Mouse (Mus musculus): ENCODE data around the gene Gm10577.

The Gm10577 gene

DNA sequence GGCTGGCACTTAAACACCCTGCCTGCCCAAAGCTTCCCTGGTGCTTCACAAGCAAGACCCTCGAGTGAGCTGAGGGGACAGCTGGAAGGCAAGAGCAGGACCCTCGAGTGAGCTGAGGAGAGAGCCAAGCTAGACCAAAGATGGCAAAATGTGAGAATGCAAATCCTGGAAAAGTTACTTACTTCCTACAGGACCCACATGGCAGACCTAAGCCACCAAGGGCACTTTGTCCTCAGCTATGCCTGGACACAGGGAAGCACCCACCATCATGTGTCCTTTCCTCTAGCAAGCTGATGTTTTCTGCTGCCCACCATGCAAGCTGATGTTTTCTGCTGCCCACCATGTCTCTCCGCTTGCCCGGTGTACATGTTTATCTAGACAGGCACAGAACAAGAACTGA is at the start of gene Gm10577:
TSS of gene Gm10577 (minus strand) at position 101 of the 400 bp plus-strand sequence.
- no peak for DNase-seq

DNA sequence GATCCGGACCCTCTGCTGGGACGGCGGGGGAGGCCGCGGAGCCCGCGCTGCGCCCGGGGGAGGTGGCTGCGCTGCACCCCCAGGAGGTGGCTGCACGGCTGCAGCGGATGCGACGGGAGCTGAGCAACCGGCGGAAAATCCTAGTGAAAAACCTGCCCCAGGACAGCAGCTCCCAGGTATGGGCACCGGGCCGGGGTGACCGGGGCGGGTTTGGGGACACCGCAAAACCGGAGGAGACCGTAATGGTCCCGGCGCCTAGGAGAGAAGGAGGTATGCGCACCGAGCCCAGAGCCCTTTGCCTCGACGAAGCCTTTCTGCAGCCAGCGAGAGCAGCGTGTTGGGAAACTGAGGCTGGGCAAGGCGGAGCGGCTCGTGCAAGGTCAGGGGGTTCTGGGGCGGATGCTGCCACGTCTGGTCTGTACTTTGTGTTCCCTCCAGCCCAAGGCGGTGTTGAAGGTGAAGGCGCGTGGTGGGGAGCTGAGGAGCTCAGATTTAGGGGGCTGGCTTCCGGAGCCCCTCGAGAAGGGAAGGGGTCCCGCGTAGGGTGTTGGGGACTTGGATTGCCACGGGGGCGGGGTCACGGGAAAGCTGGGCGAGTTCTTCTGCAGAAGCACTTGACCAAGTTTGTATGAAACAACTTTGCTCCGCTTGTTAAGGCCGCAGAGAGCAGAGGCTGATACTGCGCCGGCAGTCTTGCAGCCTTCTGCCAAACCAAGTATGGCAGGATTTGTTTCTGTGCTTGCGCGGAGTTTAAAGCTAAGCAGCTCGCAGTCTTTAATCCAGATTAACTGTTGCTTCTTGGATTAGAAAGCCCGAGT is 48.9 kb upstream of the Gm10577 start:
- peak; percentile 3 for DNase-seq

DNA sequence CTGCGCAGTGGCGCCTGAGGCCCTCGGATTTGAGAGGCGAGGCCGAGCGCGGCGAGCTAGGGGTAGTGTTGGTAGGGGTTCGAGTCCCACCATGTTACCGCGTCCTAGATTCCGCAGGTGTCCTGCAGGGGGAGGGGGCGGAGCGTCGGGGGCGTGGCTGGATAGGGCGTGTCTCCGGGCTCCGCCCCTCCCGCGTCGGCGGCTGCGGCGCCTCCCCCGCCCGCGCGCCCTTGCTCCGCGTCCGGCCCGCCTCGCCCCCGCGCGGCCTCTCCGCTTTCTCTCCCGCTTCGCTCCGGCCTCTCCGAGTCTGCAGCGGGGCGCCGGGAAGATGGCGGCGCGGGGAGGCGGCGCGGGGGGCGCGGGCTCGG is 48.3 kb upstream of the Gm10577 start, which contains the start of gene Raver2:
TSS of gene Raver2 (plus strand) at position 198 of the 368 bp plus-strand sequence.
- DNase-seq = peak; percentile 20

DNA sequence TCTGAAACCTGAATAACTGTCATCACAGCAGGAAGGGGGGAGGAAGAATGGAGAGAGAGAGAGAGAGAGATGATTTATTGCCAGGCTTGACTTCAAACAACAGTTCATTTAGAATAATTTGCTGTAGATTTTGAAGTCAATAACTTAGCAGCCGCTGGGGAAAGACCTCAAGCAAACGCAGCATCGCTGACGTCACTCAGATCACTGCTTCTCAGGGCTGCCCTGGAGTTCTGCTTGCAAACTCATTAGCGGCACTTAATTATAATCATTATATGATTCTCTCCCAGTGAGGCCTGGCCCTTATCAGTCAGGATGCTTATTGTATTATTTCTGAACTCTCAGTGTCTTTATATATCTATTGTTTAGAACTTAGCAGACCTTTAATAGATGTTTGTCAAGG is 45.9 kb upstream of the Gm10577 start:
- no peak for DNase-seq

DNA sequence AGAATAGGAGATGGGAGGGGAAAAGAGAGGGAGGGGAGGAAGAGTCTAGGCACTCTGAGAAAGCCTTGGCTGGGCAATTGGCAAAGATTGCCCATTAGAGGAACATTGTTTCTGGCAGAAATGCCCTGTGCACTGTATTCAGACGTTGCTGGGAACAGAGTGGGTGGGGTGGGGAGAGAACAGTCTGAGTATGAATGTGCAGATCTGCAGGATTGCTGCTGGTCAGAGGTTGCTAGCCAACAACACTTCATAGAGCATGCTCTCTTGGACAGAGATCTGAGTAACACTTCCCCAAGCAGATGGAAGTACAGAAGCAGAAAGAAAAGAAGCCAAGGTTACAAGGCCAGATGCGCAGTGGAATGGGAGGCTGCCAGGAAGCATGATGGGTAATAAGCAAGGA is 41.6 kb upstream of the Gm10577 start:
- no peak for DNase-seq

DNA sequence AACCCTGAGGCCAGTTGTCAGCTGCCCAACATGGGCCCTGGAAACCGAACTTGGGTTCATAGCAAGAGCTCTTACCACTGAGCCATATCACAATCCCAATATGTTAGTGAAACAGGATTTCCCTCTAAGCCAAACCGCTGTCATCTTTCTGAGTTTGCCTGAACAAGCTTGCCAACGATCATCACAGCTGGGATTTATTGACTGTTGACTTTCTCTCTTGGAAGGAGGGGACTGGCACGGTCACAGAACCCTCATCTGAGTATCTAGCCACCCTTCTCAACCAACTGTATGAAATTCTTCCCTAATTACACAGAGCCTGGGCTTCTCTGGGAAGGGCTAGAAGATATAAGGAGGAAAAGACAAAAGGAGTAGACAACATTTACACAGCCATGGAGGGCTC is 26.1 kb upstream of the Gm10577 start:
- DNase-seq = no peak

DNA sequence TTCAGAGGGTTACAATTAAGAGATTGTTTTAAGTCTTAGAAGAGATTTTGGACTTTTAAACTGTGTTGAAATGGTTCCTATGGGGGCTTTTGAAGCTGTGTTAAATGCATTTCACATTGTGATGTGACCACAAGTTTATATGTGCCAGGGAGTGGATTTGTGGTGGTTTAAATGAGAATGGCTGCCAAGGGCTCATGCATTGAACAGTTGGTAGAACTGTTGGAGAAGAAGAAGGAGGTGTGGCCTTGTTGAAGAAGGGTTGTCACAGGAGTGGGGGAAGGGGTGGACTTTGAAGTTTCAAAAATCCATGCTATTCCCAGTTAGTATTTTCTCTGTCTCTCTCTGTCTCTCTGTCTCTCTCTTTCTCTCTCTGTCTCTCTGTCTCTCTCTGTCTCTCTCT is 23.7 kb upstream of the Gm10577 start:
- no peak for DNase-seq

DNA sequence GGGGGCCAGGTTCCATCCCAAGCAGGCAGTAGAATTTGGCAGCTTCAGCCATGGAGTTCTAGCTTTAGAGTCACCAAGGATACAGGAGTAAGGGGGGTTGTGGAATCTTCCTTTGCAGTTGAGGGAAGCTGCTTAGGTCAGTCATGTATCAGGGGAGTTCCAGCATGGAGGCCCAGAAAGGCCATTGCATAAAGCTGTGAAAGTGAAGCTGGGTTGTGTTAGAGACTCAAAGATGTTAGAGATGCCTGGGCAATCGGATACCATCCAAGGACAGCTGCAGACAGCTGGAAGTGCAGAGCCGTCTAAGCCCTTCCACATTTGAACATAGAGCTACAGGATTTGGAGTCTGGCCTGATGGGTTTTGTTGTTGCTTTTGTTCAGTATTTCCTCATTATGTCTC is 23.2 kb upstream of the Gm10577 start:
- DNase-seq = no peak

DNA sequence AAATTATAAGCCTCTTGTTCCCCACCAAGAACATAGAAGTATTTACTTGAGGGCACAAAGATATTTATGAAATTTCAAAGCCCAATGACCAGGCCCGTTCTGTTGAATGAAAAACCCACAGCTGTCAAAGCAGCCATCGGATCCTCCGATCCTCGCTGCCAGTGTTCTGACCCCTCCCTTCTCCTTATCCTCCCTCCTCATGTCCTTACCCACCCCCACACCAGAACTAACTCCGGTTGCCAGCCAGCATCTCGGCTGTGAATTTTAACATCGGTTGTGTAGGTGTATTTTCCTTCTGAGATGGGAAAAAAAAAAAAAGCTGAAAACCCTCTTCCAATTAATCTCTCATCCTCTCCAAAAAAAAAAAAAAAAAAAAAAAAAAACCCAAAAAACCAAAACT is 16.7 kb upstream of the Gm10577 start:
- no peak for DNase-seq

DNA sequence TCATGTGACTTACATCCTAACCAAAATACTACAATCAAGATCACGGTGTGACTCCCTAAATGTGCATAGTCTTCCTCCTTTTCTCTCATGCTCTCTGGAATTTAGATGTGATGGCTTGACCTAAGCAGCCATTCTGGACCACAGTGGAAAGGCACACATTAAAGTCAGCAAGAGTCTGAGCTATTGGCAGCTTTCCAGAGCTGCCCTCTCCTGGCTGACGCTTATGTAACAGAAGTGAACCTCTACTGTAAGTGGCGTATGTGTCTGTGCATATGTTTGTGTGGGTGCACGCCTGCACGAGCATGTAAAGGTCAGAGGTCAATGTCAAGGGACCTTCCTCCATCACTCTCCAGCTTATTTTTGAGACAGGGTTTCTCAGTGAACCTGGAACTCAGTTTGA is 14.6 kb upstream of the Gm10577 start:
- DNase-seq = no peak

DNA sequence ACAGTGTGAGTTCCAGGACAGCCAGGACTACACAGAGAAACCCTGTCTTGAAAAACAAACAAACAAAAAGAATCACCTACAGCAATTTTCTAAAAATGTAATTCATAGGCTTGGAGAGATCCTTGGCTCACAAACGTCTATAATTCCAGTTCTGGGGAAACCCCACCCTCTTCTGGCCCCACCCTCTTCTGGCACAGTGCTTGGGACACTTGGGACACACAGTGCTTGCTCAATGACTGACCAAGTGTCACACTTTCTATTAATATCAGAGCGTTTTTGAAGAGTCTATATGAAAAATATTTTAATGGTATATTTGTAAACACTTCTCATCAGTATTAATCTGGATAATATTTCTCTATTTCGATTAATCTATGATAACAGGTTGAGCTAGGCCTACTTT is 12.6 kb upstream of the Gm10577 start:
- no peak for DNase-seq

DNA sequence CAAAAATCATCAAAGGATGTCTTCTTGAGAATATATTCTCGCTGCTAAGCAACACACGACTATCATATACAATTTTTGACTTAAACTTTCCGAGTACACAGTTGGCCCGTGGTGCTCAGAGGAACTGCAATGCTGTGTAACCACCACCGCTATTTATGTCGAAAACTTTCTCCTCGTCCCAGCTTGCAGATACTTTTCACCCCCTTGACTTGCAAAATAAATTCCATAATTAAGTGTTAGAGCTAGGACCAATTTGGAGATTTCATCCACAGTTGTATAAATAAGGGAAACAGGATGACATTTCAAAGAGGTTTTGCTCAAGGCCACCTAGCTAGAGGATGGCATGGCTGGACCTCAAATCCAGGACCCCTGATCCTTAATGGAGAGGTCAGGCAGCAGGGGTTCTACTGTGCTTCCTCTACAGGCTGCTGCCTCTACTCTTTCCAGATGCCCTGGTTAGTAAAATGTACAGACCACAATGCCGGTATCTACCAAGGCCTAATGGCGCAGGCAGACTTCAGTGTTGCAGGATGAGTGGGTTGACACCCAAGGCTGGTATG is 7.4 kb upstream of the Gm10577 start:
- DNase-seq = no peak

DNA sequence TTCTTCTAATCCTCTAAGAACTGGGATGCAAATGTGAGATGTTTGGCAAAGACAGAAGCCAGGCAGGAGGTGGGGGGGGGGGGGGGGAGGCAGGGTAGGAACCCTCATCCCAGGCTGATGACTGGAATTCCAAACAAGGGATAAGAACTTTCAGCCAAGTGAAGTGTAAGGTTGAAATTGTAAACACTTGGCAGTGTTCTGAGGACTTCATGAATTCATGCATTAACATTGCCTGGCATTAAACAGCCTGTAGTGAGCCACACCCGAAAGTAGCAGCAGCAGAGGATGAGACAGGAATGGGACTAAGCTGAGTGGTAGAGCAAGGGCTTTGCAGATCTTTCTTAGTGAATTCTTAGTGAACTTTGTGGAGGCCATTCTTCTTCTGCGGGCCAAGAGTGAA is 6.5 kb upstream of the Gm10577 start:
- DNase-seq = no peak

DNA sequence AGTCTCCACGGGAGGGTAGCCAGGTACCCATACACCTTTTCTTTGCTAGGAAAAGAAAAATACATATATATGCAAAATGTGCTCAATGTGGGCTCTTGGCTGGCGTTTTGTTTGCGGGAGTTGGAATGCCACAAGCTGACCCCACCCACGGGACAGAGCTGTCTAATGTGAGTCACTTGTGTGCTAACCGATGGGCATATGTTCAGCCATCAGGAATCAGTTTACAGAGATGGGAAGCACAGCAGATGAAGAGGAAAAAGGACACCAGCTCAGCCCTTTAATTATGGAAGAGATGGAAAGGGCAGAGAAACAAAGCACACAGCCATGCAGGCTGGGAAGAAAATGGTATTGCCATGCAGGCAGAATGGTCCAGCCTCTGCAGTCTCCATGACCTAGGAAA is 6.1 kb upstream of the Gm10577 start:
- DNase-seq = no peak

DNA sequence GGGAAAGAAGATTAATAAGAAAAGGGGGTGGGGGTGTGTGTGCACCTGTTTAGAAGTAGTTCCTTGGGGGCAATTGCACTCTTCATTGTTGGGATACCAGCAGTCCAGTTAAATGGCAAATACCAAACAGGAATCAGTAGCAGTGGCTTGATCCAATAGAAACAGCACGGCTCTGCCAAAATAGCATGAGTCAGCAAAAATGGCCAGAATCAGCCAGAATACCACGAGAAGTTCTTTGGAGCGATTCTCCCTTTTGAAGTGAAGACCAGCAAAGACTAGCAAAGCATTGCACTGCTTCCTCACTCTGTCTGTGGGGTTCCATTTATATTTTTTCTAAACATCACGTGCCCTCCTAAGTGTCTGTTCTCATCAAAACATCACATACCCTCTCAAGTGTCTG is 2.7 kb downstream of the Gm10577 start:
- no peak for DNase-seq

DNA sequence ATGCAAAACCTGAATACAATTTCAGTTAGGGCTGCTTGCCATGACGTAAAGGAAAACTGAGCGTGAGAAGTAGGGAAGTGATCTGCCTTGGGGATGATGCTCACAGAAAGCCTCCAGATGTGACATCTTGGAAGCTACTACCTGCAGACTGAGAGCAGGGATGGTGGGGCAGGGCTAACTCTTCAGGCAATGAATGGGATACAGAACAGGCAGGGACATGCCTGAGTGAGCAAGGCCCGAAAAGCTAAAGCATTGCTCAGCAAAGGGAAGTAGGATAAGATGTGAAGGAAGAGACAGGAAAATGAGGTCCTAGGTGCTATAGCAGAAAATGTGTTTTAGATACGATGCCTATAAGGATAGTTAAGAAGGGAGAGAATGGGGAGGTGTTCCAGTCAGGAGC is 11.4 kb downstream of the Gm10577 start:
- no peak for DNase-seq

DNA sequence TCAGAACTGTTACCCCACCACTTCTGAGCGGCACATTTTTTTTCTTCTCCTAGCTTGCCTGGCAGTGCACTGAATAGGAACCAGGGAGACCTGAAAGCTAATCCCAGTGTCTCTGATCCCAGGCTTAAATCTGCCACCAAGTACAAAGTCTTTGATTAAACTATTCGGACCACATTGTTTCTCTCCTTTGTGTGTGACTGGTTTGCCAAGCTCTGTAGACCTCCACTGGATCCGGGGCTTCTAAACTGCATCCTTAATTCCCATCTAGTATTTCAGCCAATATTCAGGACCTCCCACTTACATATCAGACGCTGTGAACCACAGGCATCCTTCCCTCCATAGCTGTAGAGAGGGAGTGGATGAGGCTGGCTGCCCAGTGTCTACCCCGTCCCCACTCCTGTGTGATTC is 12.1 kb downstream of the Gm10577 start:
- no peak for DNase-seq

DNA sequence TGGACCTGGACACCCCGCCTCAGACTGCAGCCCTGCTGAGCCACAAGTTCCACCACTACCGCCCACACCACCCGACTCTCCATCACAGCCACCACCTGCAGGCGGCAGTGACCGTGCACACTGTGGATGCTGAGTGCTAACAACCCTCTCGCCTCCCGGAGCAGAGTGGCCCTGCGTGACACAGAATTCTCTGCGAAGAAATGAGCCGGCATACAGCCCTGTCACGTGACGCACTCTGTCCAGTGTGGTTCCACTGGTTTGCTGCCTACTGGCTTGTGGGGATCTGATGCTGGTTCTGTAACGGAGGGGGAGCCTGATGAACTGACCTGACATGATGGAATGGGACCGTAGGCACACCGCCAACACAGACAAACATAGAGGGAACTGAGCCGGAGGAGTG is 17.5 kb downstream of the Gm10577 start:
- DNase-seq = no peak

DNA sequence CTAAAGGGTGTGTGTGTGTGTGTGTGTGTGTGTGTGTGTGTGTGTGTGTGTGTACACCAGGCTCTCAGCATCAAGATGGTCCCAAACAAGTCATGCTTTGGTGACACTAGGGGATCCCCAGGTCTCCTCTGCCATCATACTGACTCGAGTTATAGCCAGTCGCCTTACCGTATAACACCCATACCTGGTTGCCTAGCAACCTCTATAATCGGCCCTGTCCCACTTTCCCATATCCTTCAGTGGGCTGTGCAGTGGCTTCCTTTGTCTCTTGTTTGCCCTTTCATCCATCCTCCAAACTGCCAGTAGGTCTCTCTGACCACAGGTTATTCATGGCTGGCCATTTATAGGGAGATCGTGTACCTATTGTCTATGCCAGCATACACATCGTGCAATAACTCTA is 19.4 kb downstream of the Gm10577 start:
- DNase-seq = no peak

DNA sequence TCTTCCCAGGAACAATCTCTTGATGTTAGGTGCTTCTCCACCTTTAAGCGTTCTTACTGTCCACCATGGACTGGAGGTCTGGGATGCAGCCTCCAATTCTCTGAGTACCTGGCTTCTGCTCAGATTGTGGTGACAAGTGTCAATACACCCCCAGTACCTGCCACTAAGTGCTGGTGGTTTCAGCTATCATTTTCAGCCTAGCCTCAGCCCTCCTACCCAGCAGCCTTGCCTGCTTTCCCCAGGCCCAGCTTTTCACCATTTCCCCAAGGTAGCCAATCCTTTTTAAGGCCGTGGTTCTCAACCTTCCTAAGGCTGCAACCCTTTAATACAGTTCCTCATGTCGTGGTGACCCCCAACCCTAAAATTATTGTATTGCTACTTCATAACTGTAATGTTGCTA is 19.9 kb downstream of the Gm10577 start:
- DNase-seq = no peak

DNA sequence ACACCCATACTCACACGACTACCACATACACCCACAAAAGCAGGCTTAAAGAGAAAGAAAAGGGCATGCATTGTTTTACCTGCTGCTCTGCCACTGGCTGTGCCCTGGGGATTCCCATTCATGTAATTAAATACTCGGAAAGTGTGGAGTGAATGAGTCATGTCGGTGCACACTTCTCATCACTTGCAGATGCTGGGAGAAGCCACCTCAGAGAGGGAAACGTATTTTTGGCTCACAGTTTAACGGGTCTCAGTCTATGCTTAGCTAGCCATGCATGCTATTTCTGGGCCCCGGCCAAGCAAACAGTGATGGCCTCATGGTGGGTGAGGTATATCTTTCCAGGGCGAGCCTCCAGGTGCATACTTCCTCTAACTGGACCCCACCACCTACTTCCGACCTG is 21.6 kb downstream of the Gm10577 start:
- no peak for DNase-seq

DNA sequence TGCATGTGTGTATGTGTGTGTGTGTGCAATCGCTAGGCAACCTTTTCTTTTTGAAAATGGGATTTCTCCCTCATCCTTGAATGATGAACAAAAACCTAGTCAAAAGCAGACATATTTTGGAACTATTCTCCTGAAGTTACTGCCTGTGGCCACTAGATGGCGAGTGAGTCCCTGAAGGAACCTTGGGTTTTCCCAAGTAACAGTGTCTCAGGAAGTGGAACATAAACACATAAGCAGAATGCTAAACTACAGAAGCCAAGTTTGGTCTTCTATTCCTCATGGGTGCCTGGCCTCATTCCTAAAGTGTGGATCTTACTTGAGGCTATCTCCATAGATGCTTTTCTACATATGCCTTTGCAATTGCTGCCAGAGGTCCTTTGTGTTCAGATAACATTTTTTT is 22.4 kb downstream of the Gm10577 start:
- peak; percentile 48 for DNase-seq

DNA sequence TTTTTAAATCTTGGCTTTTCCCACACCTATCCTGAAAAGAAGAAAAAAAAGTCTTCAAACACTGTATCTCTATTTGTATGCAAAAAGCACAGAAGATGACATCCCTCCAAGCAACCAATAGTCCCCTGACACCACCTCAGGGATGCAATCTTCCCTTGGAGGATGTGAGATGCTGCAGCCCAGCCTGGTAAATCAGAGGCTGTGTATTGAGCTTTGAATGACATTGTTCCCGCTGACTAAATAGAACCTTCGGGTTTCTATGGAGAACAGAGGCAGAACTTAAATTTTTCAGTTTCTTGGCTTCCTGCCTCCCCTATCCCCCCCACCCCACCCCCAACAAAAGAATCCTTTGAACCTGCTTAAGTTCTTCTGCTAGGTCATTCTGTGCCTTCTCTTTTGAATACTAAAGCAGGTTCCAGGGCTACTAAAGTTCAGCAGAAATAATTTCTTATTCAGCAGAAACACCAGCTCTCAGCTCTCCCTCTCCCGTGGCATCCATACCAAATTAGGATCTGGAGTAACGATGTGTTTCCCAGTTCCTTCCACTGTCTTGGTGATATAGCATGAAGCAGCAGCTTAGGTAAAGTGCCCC is 24.3 kb downstream of the Gm10577 start:
- no peak for DNase-seq

DNA sequence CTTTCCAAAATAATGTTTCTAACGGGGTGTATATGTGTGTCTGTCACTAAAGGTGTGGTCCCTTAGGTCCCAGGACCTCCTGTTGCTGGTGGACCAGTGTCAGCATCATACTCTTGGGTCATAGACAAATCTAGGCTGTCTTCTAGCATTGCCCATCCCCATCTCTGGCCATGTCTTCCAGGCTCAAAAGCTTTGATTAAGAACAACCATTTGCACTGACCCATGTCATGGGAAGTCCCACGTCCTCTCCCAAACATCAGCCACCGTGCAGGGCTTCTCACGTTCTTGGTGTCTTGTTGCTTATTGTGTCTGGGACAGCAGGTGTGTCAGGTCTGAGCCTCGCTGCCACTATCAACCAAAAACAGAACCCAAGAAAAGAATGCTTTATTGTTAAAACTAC is 24.9 kb downstream of the Gm10577 start:
- no peak for DNase-seq

Data from cerebellum, adult 8-10 months (tissue).